Mouse (Mus musculus) liver, postnatal 0 days (tissue): Measurements from ENCODE around the gene Top1.

Experiments
- CTCF ChIP-seq: sonication (generic); IDR thresholded peaks from 2 replicates; pipeline ENCODE4 v1.5.1; 2016; ENCODE audit warnings: antibody characterized with exemption, low read depth
- EP300 ChIP-seq: IDR thresholded peaks from 2 replicates; pipeline ENCODE4 v1.6.1; 2016; ENCODE audit warnings: antibody characterized with exemption, low read depth, mild to moderate bottlenecking

- TF ChIP-seq CTCF, result peak; percentile 79
- TF ChIP-seq EP300, result no peak
Measured at GRCm38 (mm10) chr2:160717269-160717668, 71.6 kb downstream of the Top1 start.
